Mouse (Mus musculus): ENCODE measurements around the gene Szrd1.
A peak's percentile ranks its signal among the peaks of the same experiment; 100 is the strongest.

Gene Szrd1

GRCm38 (mm10) chr4:141114521-141114981 lies 25.0 kb downstream of the Szrd1 start:
- no peak for DNase-seq (ENCODE audit: low spot score in 2 of 2)

- DNase-seq (ENCODE audit: low spot score in 2 of 2): no peak
These were observed 25.7 kb downstream of the Szrd1 start for GRCm38 (mm10) chr4:141113831-141114230.

- no peak for DNase-seq (ENCODE audit: low spot score in 2 of 2)
These were observed 31.3 kb downstream of the Szrd1 start for GRCm38 (mm10) chr4:141108196-141108732.

- no peak for DNase-seq (ENCODE audit: low spot score in 2 of 2)
These were observed 32.9 kb downstream of the Szrd1 start for GRCm38 (mm10) chr4:141106526-141107183.

GRCm38 (mm10) chr4:141101855-141102254 lies 37.7 kb downstream of the Szrd1 start:
- DNase-seq (ENCODE audit: low spot score in 2 of 2): no peak

- DNase-seq (ENCODE audit: low spot score in 2 of 2): no peak
These were observed 38.3 kb downstream of the Szrd1 start for GRCm38 (mm10) chr4:141101291-141101690.

- no peak for DNase-seq (ENCODE audit: low spot score in 2 of 2)
These were observed 39.6 kb downstream of the Szrd1 start for GRCm38 (mm10) chr4:141099956-141100355.

GRCm38 (mm10) chr4:141098935-141099334 lies 40.6 kb downstream of the Szrd1 start:
- DNase-seq (ENCODE audit: low spot score in 2 of 2): no peak

- DNase-seq (ENCODE audit: low spot score in 2 of 2): no peak
These were observed 42.9 kb downstream of the Szrd1 start for GRCm38 (mm10) chr4:141096710-141097109.

- no peak for DNase-seq (ENCODE audit: low spot score in 2 of 2)
These were observed 44.6 kb downstream of the Szrd1 start for GRCm38 (mm10) chr4:141095016-141095415.

GRCm38 (mm10) chr4:141088714-141089113 lies 50.9 kb downstream of the Szrd1 start:
- no peak for DNase-seq (ENCODE audit: low spot score in 2 of 2)

GRCm38 (mm10) chr4:141088033-141088432 lies 51.5 kb downstream of the Szrd1 start, which contains the start of gene Spata21:
TSS of gene Spata21 (plus strand) at chr4:141088333.
- no peak for DNase-seq (ENCODE audit: low spot score in 2 of 2)

GRCm38 (mm10) chr4:141086862-141087261 lies 52.7 kb downstream of the Szrd1 start:
- DNase-seq (ENCODE audit: low spot score in 2 of 2): no peak

GRCm38 (mm10) chr4:141078510-141079137 lies 61.0 kb downstream of the Szrd1 start:
- DNase-seq (ENCODE audit: low spot score in 2 of 2): no peak

GRCm38 (mm10) chr4:141077681-141078509 lies 61.7 kb downstream of the Szrd1 start, which contains the start of gene Necap2:
TSS of gene Necap2 (minus strand) at chr4:141078357.
- peak; percentile 86 to 90 for DNase-seq (ENCODE audit: low spot score in 2 of 2)

- DNase-seq (ENCODE audit: low spot score in 2 of 2): no peak
These were observed 62.6 kb downstream of the Szrd1 start for GRCm38 (mm10) chr4:141076761-141077506.

- DNase-seq (ENCODE audit: low spot score in 2 of 2): no peak
These were observed 65.5 kb downstream of the Szrd1 start for GRCm38 (mm10) chr4:141074109-141074508.

- peak; percentile 52 to 65 for DNase-seq (ENCODE audit: low spot score in 2 of 2)
These were observed 65.9 kb downstream of the Szrd1 start for GRCm38 (mm10) chr4:141073661-141074060.

- DNase-seq (ENCODE audit: low spot score in 2 of 2): no peak
These were observed 67.1 kb downstream of the Szrd1 start for GRCm38 (mm10) chr4:141072502-141072901.

GRCm38 (mm10) chr4:141069731-141070130 lies 69.8 kb downstream of the Szrd1 start:
- DNase-seq (ENCODE audit: low spot score in 2 of 2): no peak

- no peak for DNase-seq (ENCODE audit: low spot score in 2 of 2)
These were observed 70.9 kb downstream of the Szrd1 start for GRCm38 (mm10) chr4:141068655-141069054.

Data from frontal cortex, postnatal 25 days (tissue).